Mouse (Mus musculus): ENCODE data around the gene 1700001O22Rik.

- TF ChIP-seq CTCF (IDR thresholded peaks at IDR 0.05; ENCODE audit: low read depth) = no peak
- no peak for TF ChIP-seq EP300 (IDR thresholded peaks at IDR 0.05; ENCODE audit: low read depth)
Measured at GRCm38 (mm10) chr2:30773313-30774005, 30.0 kb downstream of the 1700001O22Rik start.

Data from liver, embryonic 14.5 days (tissue).